Mouse (Mus musculus) stomach, postnatal 0 days (tissue): ENCODE measurements around the gene Sae1.

Source experiments
- CTCF ChIP-seq: IDR thresholded peaks from 2 replicates; pipeline ENCODE4 v1.5.1; 2016; ENCODE audit warnings: antibody characterized with exemption, low read depth, mild to moderate bottlenecking, moderate library complexity
- EP300 ChIP-seq: optimal IDR thresholded peaks from 2 replicates; pipeline ENCODE3; 2016; ENCODE audit warnings: antibody characterized with exemption

DNA sequence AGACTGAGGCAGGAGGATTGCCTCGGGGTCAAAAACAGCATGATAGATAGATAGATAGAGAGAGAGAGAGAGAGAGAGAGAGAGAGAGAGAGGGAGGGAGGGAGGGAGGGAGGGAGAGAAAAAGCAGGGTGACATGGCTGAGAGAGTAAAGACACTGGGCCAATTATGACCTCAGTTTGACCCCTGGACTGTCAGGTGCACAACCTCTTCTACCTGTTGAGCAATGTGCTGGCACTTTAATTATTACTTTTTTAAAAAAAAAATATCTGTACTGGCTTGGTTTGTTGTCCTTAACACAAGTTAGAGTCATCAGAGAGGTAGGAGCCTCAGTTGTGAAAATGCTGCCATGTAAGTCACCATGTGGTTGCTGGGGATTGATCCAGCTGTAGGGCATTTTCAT is 99.8 kb downstream of the Sae1 start:
- no peak for TF ChIP-seq CTCF
- TF ChIP-seq EP300, result no peak
